Mouse (Mus musculus): ENCODE measurements around the gene Gm42906. TPM values are rescaled to one million over a fixed set of nuclear protein-coding genes. Genes with fewer than 3 reads are reported as not detected.
A peak's percentile ranks its signal among the peaks of the same experiment; 100 is the strongest.

The Gm42906 gene
- 0.52 TPM in 1 of 2 replicates, not detected in the other for polyA plus RNA-seq (2015; fragmentation: Nextera tagmentation; extraction: Ambion mirVana)

- ATAC-seq (ENCODE audit: low FRiP score, low TSS enrichment): no peak
- no peak within 1 kb of the TSS for H3K4me2 ChIP-seq (replicated peaks; ENCODE audit: low read depth)
- WGBS: 52% methylated on average over 3 of the region's 3 CpGs
- no peaks in the 10 kb centered on the region for H3K4me1 ChIP-seq (replicated peaks; ENCODE audit: control insufficient read depth, insufficient read depth)
- no peak for DNase-seq (ENCODE audit: low spot score)
- H3K9ac ChIP-seq (ENCODE audit: low read length): no peak within 1 kb of the TSS
- H3K27ac ChIP-seq (replicated peaks): no peak within 1 kb of the TSS
- TF ChIP-seq CTCF (IDR thresholded peaks at IDR 0.05; ENCODE audit: low read depth) (no peak), EP300 (optimal IDR thresholded peaks at IDR 0.05) (no peak)
- H3K27me3 ChIP-seq (ENCODE audit: control insufficient read depth, insufficient read depth, low read length): no peaks in the 10 kb centered on the region
- no peak within 1 kb of the TSS for H3K4me3 ChIP-seq (ENCODE audit: low read depth, low read length)
- no peaks in the 10 kb centered on the region for H3K9me3 ChIP-seq (ENCODE audit: control insufficient read depth, low read length)
- no peaks in the 10 kb centered on the region for H3K36me3 ChIP-seq (ENCODE audit: control insufficient read depth, insufficient read depth, low read length)
Observed at GRCm38 (mm10) chr5:151428113-151428756, at the start of gene Gm42906. Gm42906 (minus strand) TSS chr5:151428163.

GRCm38 (mm10) chr5:151445695-151446094, 17.7 kb upstream of the Gm42906 start:
- Histone ChIP-seq H3K4me3 (ENCODE audit: low read depth, low read length) (no peak overlapping the region), H3K27me3 (ENCODE audit: control insufficient read depth, insufficient read depth, low read length) (no peaks in the 10 kb centered on the region), H3K36me3 (ENCODE audit: control insufficient read depth, insufficient read depth, low read length) (no peaks in the 10 kb centered on the region), H3K4me2 (replicated peaks; ENCODE audit: low read depth) (no peak overlapping the region), H3K9me3 (ENCODE audit: control insufficient read depth, low read length) (no peaks in the 10 kb centered on the region), H3K9ac (ENCODE audit: low read length) (no peak overlapping the region), H3K4me1 (replicated peaks; ENCODE audit: control insufficient read depth, insufficient read depth) (no peaks in the 10 kb centered on the region), H3K27ac (replicated peaks) (no peak overlapping the region)
- peak; percentile 30 for TF ChIP-seq CTCF (IDR thresholded peaks at IDR 0.05; ENCODE audit: low read depth)
- no peak for TF ChIP-seq EP300 (optimal IDR thresholded peaks at IDR 0.05)
- ATAC-seq (ENCODE audit: low FRiP score, low TSS enrichment): no peak
- DNase-seq (ENCODE audit: low spot score): no peak

GRCm38 (mm10) chr5:151435106-151435505, 7.1 kb upstream of the Gm42906 start:
- H3K36me3 ChIP-seq (ENCODE audit: control insufficient read depth, insufficient read depth, low read length): no peaks in the 10 kb centered on the region
- ATAC-seq (ENCODE audit: low FRiP score, low TSS enrichment): no peak

GRCm38 (mm10) chr5:151426466-151426865, 1.5 kb downstream of the Gm42906 start:
- WGBS: 32% methylated on average over 3 of the region's 3 CpGs
- Histone ChIP-seq H3K27ac (replicated peaks) (peak overlapping the region; percentile 45; the same call in 1 of the 2 replicates), H3K27me3 (ENCODE audit: control insufficient read depth, insufficient read depth, low read length) (no peaks in the 10 kb centered on the region), H3K4me1 (replicated peaks; ENCODE audit: control insufficient read depth, insufficient read depth) (peaks cover 4% of the 10 kb centered on the region; the same call in 1 of the 2 replicates), H3K4me3 (ENCODE audit: low read depth, low read length) (no peak overlapping the region), H3K4me2 (replicated peaks; ENCODE audit: low read depth) (no peak overlapping the region), H3K9ac (ENCODE audit: low read length) (no peak overlapping the region), H3K36me3 (ENCODE audit: control insufficient read depth, insufficient read depth, low read length) (no peaks in the 10 kb centered on the region), H3K9me3 (ENCODE audit: control insufficient read depth, low read length) (no peaks in the 10 kb centered on the region)
- TF ChIP-seq CTCF (IDR thresholded peaks at IDR 0.05; ENCODE audit: low read depth): no peak
- no peak for TF ChIP-seq EP300 (optimal IDR thresholded peaks at IDR 0.05)
- no peak for DNase-seq (ENCODE audit: low spot score)
- ATAC-seq (ENCODE audit: low FRiP score, low TSS enrichment): no peak

More at GRCm38 (mm10) chr5:151435106-151435505, 7.1 kb upstream of the Gm42906 start:
- no peaks in the 10 kb centered on the region for H3K27me3 ChIP-seq (ENCODE audit: control insufficient read depth, insufficient read depth, low read length)
- H3K9ac ChIP-seq (ENCODE audit: low read length): no peak overlapping the region
- TF ChIP-seq EP300 (optimal IDR thresholded peaks at IDR 0.05) (no peak), CTCF (IDR thresholded peaks at IDR 0.05; ENCODE audit: low read depth) (no peak)
- H3K4me1 ChIP-seq (replicated peaks; ENCODE audit: control insufficient read depth, insufficient read depth): no peaks in the 10 kb centered on the region
- H3K4me2 ChIP-seq (replicated peaks; ENCODE audit: low read depth): no peak overlapping the region
- H3K9me3 ChIP-seq (ENCODE audit: control insufficient read depth, low read length): no peaks in the 10 kb centered on the region
- DNase-seq (ENCODE audit: low spot score): no peak
- no peak overlapping the region for H3K4me3 ChIP-seq (ENCODE audit: low read depth, low read length)
- H3K27ac ChIP-seq (replicated peaks): no peak overlapping the region

GRCm38 (mm10) chr5:151422692-151423091, 5.3 kb downstream of the Gm42906 start:
- ATAC-seq (ENCODE audit: low FRiP score, low TSS enrichment) (peak; percentile 87), DNase-seq (ENCODE audit: low spot score) (peak; percentile 57)
- Histone ChIP-seq H3K36me3 (ENCODE audit: control insufficient read depth, insufficient read depth, low read length) (no peaks in the 10 kb centered on the region), H3K4me3 (ENCODE audit: low read depth, low read length) (no peak overlapping the region), H3K9ac (ENCODE audit: low read length) (no peak overlapping the region), H3K4me2 (replicated peaks; ENCODE audit: low read depth) (no peak overlapping the region), H3K27me3 (ENCODE audit: control insufficient read depth, insufficient read depth, low read length) (no peaks in the 10 kb centered on the region), H3K9me3 (ENCODE audit: control insufficient read depth, low read length) (no peaks in the 10 kb centered on the region), H3K4me1 (replicated peaks; ENCODE audit: control insufficient read depth, insufficient read depth) (peaks cover 4% of the 10 kb centered on the region; the same call in 1 of the 2 replicates), H3K27ac (replicated peaks) (peak overlapping the region; percentile 81)
- WGBS: 51% methylated on average over 6 of the region's 6 CpGs
- TF ChIP-seq CTCF (IDR thresholded peaks at IDR 0.05; ENCODE audit: low read depth) (no peak), EP300 (optimal IDR thresholded peaks at IDR 0.05) (peak; percentile 91)

- no peak for ATAC-seq (ENCODE audit: low FRiP score, low TSS enrichment)
- TF ChIP-seq EP300 (optimal IDR thresholded peaks at IDR 0.05) (no peak), CTCF (IDR thresholded peaks at IDR 0.05; ENCODE audit: low read depth) (no peak)
Observed at GRCm38 (mm10) chr5:151421859-151422258, 6.1 kb downstream of the Gm42906 start.

More at GRCm38 (mm10) chr5:151421859-151422258, 6.1 kb downstream of the Gm42906 start:
- 43% methylated on average over 7 of the region's 7 CpGs for WGBS
- Histone ChIP-seq H3K4me1 (replicated peaks; ENCODE audit: control insufficient read depth, insufficient read depth) (peaks cover 4% of the 10 kb centered on the region; the same call in 1 of the 2 replicates), H3K27me3 (ENCODE audit: control insufficient read depth, insufficient read depth, low read length) (no peaks in the 10 kb centered on the region), H3K4me2 (replicated peaks; ENCODE audit: low read depth) (no peak overlapping the region), H3K36me3 (ENCODE audit: control insufficient read depth, insufficient read depth, low read length) (no peaks in the 10 kb centered on the region), H3K4me3 (ENCODE audit: low read depth, low read length) (no peak overlapping the region), H3K9ac (ENCODE audit: low read length) (no peak overlapping the region), H3K9me3 (ENCODE audit: control insufficient read depth, low read length) (no peaks in the 10 kb centered on the region), H3K27ac (replicated peaks) (peak overlapping the region; percentile 81)
- no peak for DNase-seq (ENCODE audit: low spot score)

Data from stomach, postnatal 0 days (tissue).